Mouse (Mus musculus) limb, embryonic 11.5 days (tissue): ENCODE measurements around the gene Mns1. TPM values are rescaled to one million over a fixed set of nuclear protein-coding genes. Genes with fewer than 3 reads are reported as not detected.
A peak's percentile ranks its signal among the peaks of the same experiment; 100 is the strongest.

ENCODE experiments used
- ATAC-seq: fragments of 200-750 bp; cut with Nextera tagmentation; 2 replicates; pipeline ENCODE4 v1.8.0; 2017; ENCODE audit warnings: low read depth; ENCODE audit not compliant: insufficient number of reproducible peaks, low FRiP score, low TSS enrichment
- DNase-seq: peaks from one replicate; pipeline ENCODE4 v3.0.0-alpha.2; 2015; ENCODE audit warnings: low spot score
- H3K27ac ChIP-seq: fragments of 300-500 bp; sonication (generic); replicated peaks from 2 replicates; pipeline ENCODE4 v1.5.1; 2014; ENCODE audit warnings: low read depth, mild to moderate bottlenecking, low read length
- H3K27me3 ChIP-seq: fragments of 300-500 bp; sonication (generic); 2 replicates; pipeline ENCODE4 v1.6.1; 2014; ENCODE audit warnings: mild to moderate bottlenecking, low read length, mixed read lengths; ENCODE audit not compliant: control insufficient read depth, insufficient read depth
- H3K36me3 ChIP-seq: fragments of 300-500 bp; sonication (generic); 2 replicates; pipeline ENCODE4 v1.6.1; 2014; ENCODE audit warnings: mild to moderate bottlenecking, low read length, moderate library complexity, mixed read lengths; ENCODE audit not compliant: control insufficient read depth, insufficient read depth
- H3K4me1 ChIP-seq: fragments of 300-500 bp; sonication (generic); 2 replicates; pipeline ENCODE4 v1.6.1; 2014; ENCODE audit warnings: low read length, mixed read lengths; ENCODE audit not compliant: control insufficient read depth, insufficient read depth
- H3K4me2 ChIP-seq: fragments of 300-500 bp; sonication (generic); 2 replicates; pipeline ENCODE4 v1.6.1; 2014; ENCODE audit warnings: low read depth, mild to moderate bottlenecking, moderate library complexity; ENCODE audit not compliant: severe bottlenecking
- H3K4me3 ChIP-seq: fragments of 300-500 bp; sonication (generic); 2 replicates; pipeline ENCODE4 v1.5.1; 2014; ENCODE audit warnings: low read depth, low read length
- H3K9ac ChIP-seq: fragments of 300-500 bp; sonication (generic); 2 replicates; pipeline ENCODE4 v1.6.1; 2014; ENCODE audit warnings: mild to moderate bottlenecking, low read length
- H3K9me3 ChIP-seq: fragments of 300-500 bp; sonication (generic); 2 replicates; pipeline ENCODE4 v1.6.1; 2016; ENCODE audit warnings: low read length; ENCODE audit not compliant: control insufficient read depth
- WGBS: fragments of 180-500 bp; shearing (Covaris S2); extraction: QIAGEN DNeasy Blood & Tissue Kit; methylation state at CpG from one replicate; pipeline ENCODE4 v1.1.7; 2014; 5-methylcytosine and 5-hydroxymethylcytosine counted together
- polyA plus RNA-seq: library from polyadenylated mRNA; unstranded; fragments of >200 nt; fragmentation: Nextera tagmentation; extraction: Ambion mirVana; gene quantifications from 2 replicates; pipeline ENCODE4 v1.2.1, GENCODE M21; 2014

Gene Mns1
- polyA plus RNA-seq, 1 experiment from 2014 or later: 55.7 TPM

DNA sequence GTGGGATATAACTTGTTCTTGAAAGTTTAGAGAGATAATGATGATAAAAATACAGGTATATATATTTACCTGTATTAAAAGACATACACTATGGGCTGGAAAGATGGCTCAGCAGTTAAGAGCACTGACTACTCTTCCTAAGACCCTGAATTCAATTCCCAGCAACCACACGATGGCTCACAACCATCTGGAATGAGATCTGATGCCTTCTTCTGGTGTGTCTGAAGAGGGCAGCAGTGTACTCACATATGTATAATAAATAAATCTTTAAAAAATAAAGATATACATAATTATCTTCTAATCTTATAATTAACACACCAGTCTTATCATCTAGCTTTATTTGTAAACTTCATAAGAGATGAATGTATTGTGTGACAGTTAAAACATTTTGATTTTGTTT lies 18.6 kb downstream of the Mns1 start:
- Histone ChIP-seq H3K36me3 (peaks cover 10% of the 10 kb centered on the region), H3K4me2 (no peak overlapping the region), H3K27me3 (no peaks in the 10 kb centered on the region), H3K4me1 (no peaks in the 10 kb centered on the region), H3K9ac (no peak overlapping the region), H3K4me3 (no peak overlapping the region), H3K9me3 (no peaks in the 10 kb centered on the region), H3K27ac (no peak overlapping the region)
- DNase-seq: no peak
- WGBS: 56% methylated on average over 1 of the region's 1 CpGs
- no peak for ATAC-seq

GRCm38 (mm10) chr9:72458233-72458632 lies 20.4 kb downstream of the Mns1 start:
- peak; percentile 70 for DNase-seq
- H3K27me3 ChIP-seq: no peaks in the 10 kb centered on the region
- H3K9ac ChIP-seq: no peak overlapping the region
- no peak overlapping the region for H3K4me2 ChIP-seq
- no peak overlapping the region for H3K4me3 ChIP-seq
- 18% methylated on average over 5 of the region's 5 CpGs for WGBS
- H3K4me1 ChIP-seq: no peaks in the 10 kb centered on the region
- no peak overlapping the region for H3K27ac ChIP-seq
- peaks cover 7% of the 10 kb centered on the region for H3K36me3 ChIP-seq
- no peaks in the 10 kb centered on the region for H3K9me3 ChIP-seq
- ATAC-seq: no peak

- ATAC-seq (no peak), DNase-seq (no peak)
- Histone ChIP-seq H3K27me3 (no peaks in the 10 kb centered on the region), H3K36me3 (peaks cover 4% of the 10 kb centered on the region; the same call in 1 of the 2 replicates), H3K4me2 (no peak overlapping the region), H3K27ac (no peak overlapping the region), H3K4me1 (no peaks in the 10 kb centered on the region), H3K9me3 (no peaks in the 10 kb centered on the region), H3K4me3 (no peak overlapping the region), H3K9ac (no peak overlapping the region)
- 91% methylated on average over 3 of the region's 3 CpGs for WGBS
Measured at GRCm38 (mm10) chr9:72459703-72460102, 21.9 kb downstream of the Mns1 start.

DNA sequence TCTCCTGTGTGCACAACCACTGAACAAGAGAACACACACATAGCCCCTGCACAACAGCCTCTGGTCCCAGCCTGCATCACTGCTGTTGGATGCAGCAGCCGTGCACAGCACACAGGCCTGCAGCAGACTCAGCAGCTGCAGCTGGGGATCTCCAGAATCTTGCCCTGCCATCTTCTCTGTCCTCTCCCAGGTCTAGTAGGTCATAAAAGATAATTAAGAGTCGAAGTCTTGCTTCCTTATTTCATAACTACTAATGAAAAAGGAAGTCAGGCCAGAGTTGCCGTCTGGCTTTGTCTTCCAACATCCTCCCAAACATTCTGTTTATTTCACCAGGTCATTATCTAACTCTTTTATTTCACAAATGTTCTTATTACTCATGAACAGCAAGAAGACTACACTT lies 23.0 kb downstream of the Mns1 start:
- no peak overlapping the region for H3K4me3 ChIP-seq
- no peak overlapping the region for H3K4me2 ChIP-seq
- H3K36me3 ChIP-seq: peaks cover 4% of the 10 kb centered on the region; the same call in 1 of the 2 replicates
- ATAC-seq (no peak), DNase-seq (no peak)
- H3K27me3 ChIP-seq: no peaks in the 10 kb centered on the region
- H3K4me1 ChIP-seq: no peaks in the 10 kb centered on the region
- H3K9me3 ChIP-seq: no peaks in the 10 kb centered on the region
- WGBS: 74% methylated on average over 3 of the region's 3 CpGs
- no peak overlapping the region for H3K9ac ChIP-seq
- no peak overlapping the region for H3K27ac ChIP-seq

DNA sequence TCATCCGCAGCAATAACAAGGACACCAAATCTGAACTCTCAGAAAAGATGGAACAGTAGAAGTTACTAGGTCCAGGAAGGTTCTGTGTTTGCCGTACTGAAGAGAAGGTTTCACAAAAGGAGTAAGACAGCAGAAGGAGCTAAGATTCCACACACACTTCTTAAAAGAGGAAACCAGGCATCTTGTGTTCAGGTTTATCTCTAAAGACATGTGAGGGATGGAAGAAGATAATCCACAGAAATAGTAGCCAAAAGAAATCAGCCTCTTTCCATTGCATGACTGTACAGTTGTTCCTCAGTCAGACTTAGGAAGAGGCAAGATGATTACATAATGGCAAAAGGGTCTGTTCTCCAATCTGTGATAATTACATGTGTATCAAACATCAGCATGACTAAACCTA lies 24.6 kb downstream of the Mns1 start:
- no peaks in the 10 kb centered on the region; the same call in 1 of the 2 replicates for H3K36me3 ChIP-seq
- H3K27me3 ChIP-seq: no peaks in the 10 kb centered on the region
- DNase-seq (no peak), ATAC-seq (no peak)
- H3K4me3 ChIP-seq: no peak overlapping the region
- H3K9me3 ChIP-seq: no peaks in the 10 kb centered on the region
- no peak overlapping the region for H3K9ac ChIP-seq
- no peaks in the 10 kb centered on the region for H3K4me1 ChIP-seq
- H3K4me2 ChIP-seq: no peak overlapping the region
- 98% methylated on average over 2 of the region's 2 CpGs for WGBS
- H3K27ac ChIP-seq: no peak overlapping the region

GRCm38 (mm10) chr9:72464806-72465205 lies 27.0 kb downstream of the Mns1 start:
- Histone ChIP-seq H3K9me3 (no peaks in the 10 kb centered on the region), H3K27me3 (no peaks in the 10 kb centered on the region), H3K4me2 (no peak overlapping the region), H3K9ac (no peak overlapping the region), H3K27ac (no peak overlapping the region), H3K4me1 (no peaks in the 10 kb centered on the region), H3K36me3 (no peaks in the 10 kb centered on the region; the same call in 1 of the 2 replicates), H3K4me3 (no peak overlapping the region)
- DNase-seq (no peak), ATAC-seq (no peak)
- 95% methylated on average over 1 of the region's 1 CpGs for WGBS

DNA sequence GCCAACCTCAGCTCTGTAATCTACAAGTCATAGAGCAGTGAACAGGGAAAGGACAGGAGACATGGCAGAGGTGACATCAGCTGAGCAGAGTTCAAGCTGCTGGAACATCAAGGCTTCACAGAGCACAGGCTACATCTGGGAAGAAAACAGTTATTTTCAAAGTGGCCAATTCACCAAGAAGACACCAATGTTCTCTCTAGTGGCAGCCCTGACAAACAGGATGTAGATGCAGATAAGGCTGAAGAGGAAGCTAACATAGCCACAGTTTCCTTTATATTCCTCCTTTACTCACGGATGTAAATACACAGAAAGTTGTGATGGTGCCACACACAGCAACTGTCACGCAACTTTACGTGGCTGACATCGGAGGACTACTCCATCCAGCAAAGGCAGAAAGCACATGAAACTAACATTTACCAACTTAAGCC lies 28.0 kb downstream of the Mns1 start:
- H3K4me1 ChIP-seq: no peaks in the 10 kb centered on the region
- no peak overlapping the region for H3K27ac ChIP-seq
- no peak overlapping the region for H3K9ac ChIP-seq
- no peaks in the 10 kb centered on the region for H3K9me3 ChIP-seq
- no peak overlapping the region for H3K4me3 ChIP-seq
- H3K36me3 ChIP-seq: no peaks in the 10 kb centered on the region
- no peak for ATAC-seq
- WGBS: 90% methylated on average over 4 of the region's 4 CpGs
- DNase-seq: no peak
- no peaks in the 10 kb centered on the region for H3K27me3 ChIP-seq
- H3K4me2 ChIP-seq: no peak overlapping the region

- H3K4me2 ChIP-seq: no peak overlapping the region
- no peak overlapping the region for H3K27ac ChIP-seq
- peaks cover 3% of the 10 kb centered on the region; the same call in 1 of the 2 replicates for H3K36me3 ChIP-seq
- 69% methylated on average over 11 of the region's 11 CpGs for WGBS
- no peak for DNase-seq
- no peak for ATAC-seq
- H3K27me3 ChIP-seq: no peaks in the 10 kb centered on the region
- H3K9me3 ChIP-seq: no peaks in the 10 kb centered on the region
- no peaks in the 10 kb centered on the region for H3K4me1 ChIP-seq
- H3K4me3 ChIP-seq: no peak overlapping the region
- H3K9ac ChIP-seq: no peak overlapping the region
Measured at GRCm38 (mm10) chr9:72467551-72468407, 30.0 kb downstream of the Mns1 start.
